Mouse (Mus musculus) hindbrain, embryonic 11.5 days (tissue): ENCODE measurements around the gene C8a. TPM values are rescaled to one million over a fixed set of nuclear protein-coding genes. Genes with fewer than 3 reads are reported as not detected.

Experiments used
- ATAC-seq: fragments of 200-750 bp; cut with Nextera tagmentation; 2 replicates; pipeline ENCODE4 v1.8.0; 2017; ENCODE audit warnings: mild to moderate bottlenecking, moderate TSS enrichment, moderate library complexity; ENCODE audit not compliant: low FRiP score
- DNase-seq: peaks from one replicate; pipeline ENCODE4 v3.0.0-alpha.2; 2015; ENCODE audit warnings: low spot score
- H3K27ac ChIP-seq: fragments of 300-500 bp; sonication (generic); 2 replicates; pipeline ENCODE4 v1.5.1; 2014; ENCODE audit warnings: mild to moderate bottlenecking, low read depth, low read length
- H3K27me3 ChIP-seq: fragments of 300-500 bp; sonication (generic); 2 replicates; pipeline ENCODE4 v1.6.1; 2014; ENCODE audit warnings: mild to moderate bottlenecking, low read length, moderate library complexity, mixed read lengths; ENCODE audit not compliant: control insufficient read depth, insufficient read depth
- H3K36me3 ChIP-seq: fragments of 300-500 bp; sonication (generic); 2 replicates; pipeline ENCODE4 v1.6.1; 2014; ENCODE audit warnings: mild to moderate bottlenecking, low read length, moderate library complexity, mixed read lengths; ENCODE audit not compliant: control insufficient read depth, insufficient read depth
- H3K4me1 ChIP-seq: fragments of 300-500 bp; sonication (generic); replicated peaks from 2 replicates; pipeline ENCODE4 v1.6.1; 2014; ENCODE audit warnings: low read length, mixed read lengths; ENCODE audit not compliant: control insufficient read depth, insufficient read depth
- H3K4me2 ChIP-seq: fragments of 300-500 bp; sonication (generic); replicated peaks from 2 replicates; pipeline ENCODE4 v1.6.1; 2014; ENCODE audit warnings: mild to moderate bottlenecking, low read depth, low read length
- H3K4me3 ChIP-seq: fragments of 300-500 bp; sonication (generic); 2 replicates; pipeline ENCODE4 v1.5.1; 2014; ENCODE audit warnings: low read depth, low read length
- H3K9ac ChIP-seq: fragments of 300-500 bp; sonication (generic); 2 replicates; pipeline ENCODE4 v1.6.1; 2014; ENCODE audit warnings: low read depth, low read length
- H3K9me3 ChIP-seq: fragments of 300-500 bp; sonication (generic); 2 replicates; pipeline ENCODE4 v1.6.1; 2016; ENCODE audit warnings: low read length; ENCODE audit not compliant: control insufficient read depth
- WGBS: fragments of 180-500 bp; shearing (Covaris S2); extraction: QIAGEN DNeasy Blood & Tissue Kit; methylation state at CpG from one replicate; pipeline ENCODE4 v1.1.7; 2014; 5-methylcytosine and 5-hydroxymethylcytosine counted together
- polyA plus RNA-seq: library from polyadenylated mRNA; unstranded; fragments of >200 nt; fragmentation: Nextera tagmentation; extraction: Ambion mirVana; gene quantifications from 2 replicates; pipeline ENCODE4 v1.2.1, GENCODE M21; 2014

Gene C8a
- polyA plus RNA-seq, 1 experiment from 2014 or later: not detected

GRCm38 (mm10) chr4:104824381-104825077, 51.7 kb downstream of the C8a start:
- ATAC-seq: no peak
- Histone ChIP-seq H3K9ac (no peak overlapping the region), H3K27me3 (no peaks in the 10 kb centered on the region), H3K4me2 (no peak overlapping the region), H3K4me3 (no peak overlapping the region), H3K36me3 (no peaks in the 10 kb centered on the region), H3K9me3 (no peaks in the 10 kb centered on the region), H3K27ac (no peak overlapping the region), H3K4me1 (no peaks in the 10 kb centered on the region)
- WGBS: 75% methylated on average over 7 of the region's 7 CpGs
- DNase-seq: no peak

GRCm38 (mm10) chr4:104823597-104824101, 52.5 kb downstream of the C8a start:
- no peak overlapping the region for H3K9ac ChIP-seq
- ATAC-seq: no peak
- no peak for DNase-seq
- no peaks in the 10 kb centered on the region for H3K4me1 ChIP-seq
- H3K36me3 ChIP-seq: no peaks in the 10 kb centered on the region
- H3K4me2 ChIP-seq: no peak overlapping the region
- no peak overlapping the region for H3K27ac ChIP-seq
- H3K9me3 ChIP-seq: no peaks in the 10 kb centered on the region
- WGBS: 83% methylated on average over 4 of the region's 4 CpGs
- no peak overlapping the region for H3K4me3 ChIP-seq
- H3K27me3 ChIP-seq: no peaks in the 10 kb centered on the region

- H3K9me3 ChIP-seq: no peaks in the 10 kb centered on the region
- 86% methylated on average over 4 of the region's 4 CpGs for WGBS
- H3K9ac ChIP-seq: no peak overlapping the region
- no peak overlapping the region for H3K27ac ChIP-seq
- DNase-seq (no peak), ATAC-seq (no peak)
- H3K27me3 ChIP-seq: no peaks in the 10 kb centered on the region
- no peaks in the 10 kb centered on the region for H3K36me3 ChIP-seq
- no peak overlapping the region for H3K4me3 ChIP-seq
- H3K4me2 ChIP-seq: no peak overlapping the region
- H3K4me1 ChIP-seq: no peaks in the 10 kb centered on the region
These were observed 56.3 kb downstream of the C8a start for GRCm38 (mm10) chr4:104819891-104820290.

GRCm38 (mm10) chr4:104818986-104819385, 57.2 kb downstream of the C8a start:
- Histone ChIP-seq H3K27me3 (no peaks in the 10 kb centered on the region), H3K27ac (no peak overlapping the region), H3K4me2 (no peak overlapping the region), H3K9me3 (no peaks in the 10 kb centered on the region), H3K4me3 (no peak overlapping the region), H3K9ac (no peak overlapping the region), H3K4me1 (no peaks in the 10 kb centered on the region), H3K36me3 (no peaks in the 10 kb centered on the region)
- no peak for DNase-seq
- 68% methylated on average over 4 of the region's 4 CpGs for WGBS
- no peak for ATAC-seq

- H3K9ac ChIP-seq: no peak overlapping the region
- H3K36me3 ChIP-seq: no peaks in the 10 kb centered on the region
- H3K9me3 ChIP-seq: no peaks in the 10 kb centered on the region
- DNase-seq: no peak
- no peak overlapping the region for H3K4me3 ChIP-seq
- WGBS: 69% methylated on average over 2 of the region's 2 CpGs
- H3K27ac ChIP-seq: no peak overlapping the region
- no peaks in the 10 kb centered on the region for H3K4me1 ChIP-seq
- no peak overlapping the region for H3K4me2 ChIP-seq
- H3K27me3 ChIP-seq: no peaks in the 10 kb centered on the region
- no peak for ATAC-seq
These were observed 58.7 kb downstream of the C8a start for GRCm38 (mm10) chr4:104817509-104817908.

GRCm38 (mm10) chr4:104816519-104817232, 59.5 kb downstream of the C8a start:
- H3K4me2 ChIP-seq: no peak overlapping the region
- H3K36me3 ChIP-seq: no peaks in the 10 kb centered on the region
- no peak overlapping the region for H3K27ac ChIP-seq
- DNase-seq: no peak
- no peaks in the 10 kb centered on the region for H3K4me1 ChIP-seq
- no peaks in the 10 kb centered on the region for H3K27me3 ChIP-seq
- no peaks in the 10 kb centered on the region for H3K9me3 ChIP-seq
- 89% methylated on average over 4 of the region's 4 CpGs for WGBS
- ATAC-seq: no peak
- no peak overlapping the region for H3K9ac ChIP-seq
- H3K4me3 ChIP-seq: no peak overlapping the region

- H3K4me2 ChIP-seq: no peak overlapping the region
- DNase-seq (no peak), ATAC-seq (no peak)
- H3K4me3 ChIP-seq: no peak overlapping the region
- H3K27ac ChIP-seq: no peak overlapping the region
- no peaks in the 10 kb centered on the region for H3K27me3 ChIP-seq
- WGBS: 71% methylated on average over 2 of the region's 2 CpGs
- H3K4me1 ChIP-seq: no peaks in the 10 kb centered on the region
- H3K36me3 ChIP-seq: no peaks in the 10 kb centered on the region
- no peaks in the 10 kb centered on the region for H3K9me3 ChIP-seq
- no peak overlapping the region for H3K9ac ChIP-seq
These were observed 62.6 kb downstream of the C8a start for GRCm38 (mm10) chr4:104813617-104814016.

- no peaks in the 10 kb centered on the region for H3K9me3 ChIP-seq
- no peaks in the 10 kb centered on the region for H3K4me1 ChIP-seq
- no peak overlapping the region for H3K27ac ChIP-seq
- no peak overlapping the region for H3K4me3 ChIP-seq
- no peak overlapping the region for H3K9ac ChIP-seq
- H3K4me2 ChIP-seq: no peak overlapping the region
- ATAC-seq: no peak
- H3K27me3 ChIP-seq: no peaks in the 10 kb centered on the region
- 72% methylated on average over 10 of the region's 10 CpGs for WGBS
- H3K36me3 ChIP-seq: no peaks in the 10 kb centered on the region
- no peak for DNase-seq
These were observed 65.4 kb downstream of the C8a start for GRCm38 (mm10) chr4:104810710-104811286.
